Mouse (Mus musculus): Measurements from ENCODE around the gene Rsph3b.

The Rsph3b gene

GRCm38 (mm10) chr17:6865580-6865979 lies 82.9 kb downstream of the Rsph3b start:
- no peak for DNase-seq (ENCODE audit: low read depth, low spot score)

- no peak for DNase-seq (ENCODE audit: low read depth, low spot score)
These were observed 83.6 kb downstream of the Rsph3b start for GRCm38 (mm10) chr17:6864869-6865268.

- no peak for DNase-seq (ENCODE audit: low read depth, low spot score)
These were observed 85.0 kb downstream of the Rsph3b start for GRCm38 (mm10) chr17:6863521-6863920.

GRCm38 (mm10) chr17:6862040-6862780 lies 86.3 kb downstream of the Rsph3b start:
- DNase-seq (ENCODE audit: low read depth, low spot score), result no peak

GRCm38 (mm10) chr17:6861181-6862039 lies 87.1 kb downstream of the Rsph3b start:
- DNase-seq (ENCODE audit: low read depth, low spot score), result peak; percentile 40

GRCm38 (mm10) chr17:6860491-6860897 lies 88.0 kb downstream of the Rsph3b start:
- no peak for DNase-seq (ENCODE audit: low read depth, low spot score)

GRCm38 (mm10) chr17:6860067-6860466 lies 88.4 kb downstream of the Rsph3b start:
- DNase-seq (ENCODE audit: low read depth, low spot score), result no peak
